Mouse (Mus musculus) layer of hippocampus, adult 9-10 months (tissue): ENCODE data around the gene Gm37240.

ENCODE experiments used
- DNase-seq: peaks from one replicate; pipeline ENCODE4 v3.0.0; 2022; ENCODE audit warnings: low spot score

Gm37240 gene

DNA sequence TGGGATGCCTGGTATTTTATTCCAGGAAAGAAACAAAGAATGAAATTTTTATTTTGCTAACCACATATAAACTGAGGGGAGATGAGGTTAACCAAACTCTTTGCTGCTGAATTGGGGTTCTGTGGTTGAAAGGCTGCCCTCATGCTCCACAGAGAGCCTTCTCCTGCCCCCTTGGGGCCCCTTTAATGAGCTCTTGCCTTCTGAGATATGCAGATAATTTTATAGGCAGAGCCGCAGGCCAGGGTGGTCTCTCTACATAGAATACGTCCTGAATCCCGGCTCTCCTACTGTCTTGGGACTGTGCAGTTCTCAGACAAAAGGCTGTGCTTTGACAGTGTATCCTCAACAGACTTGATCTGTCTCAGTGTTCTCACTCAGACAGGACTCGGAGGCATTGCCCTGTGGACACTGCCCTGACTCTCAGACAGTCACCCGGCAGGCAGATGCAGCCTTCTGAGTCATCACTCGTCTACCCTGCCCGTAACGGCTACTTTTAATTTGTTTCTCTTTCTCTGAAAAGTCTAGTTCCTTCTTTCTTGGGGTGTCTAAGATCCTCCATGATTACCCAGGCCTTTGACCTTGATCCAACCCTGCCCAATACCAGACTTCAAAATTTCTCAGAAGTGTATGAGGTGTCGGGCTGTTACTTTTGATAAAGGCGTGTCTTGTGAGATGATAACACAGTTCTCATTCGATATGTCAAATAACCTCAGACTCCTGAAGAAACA, 1184.1 kb downstream of the Gm37240 start:
- DNase-seq, result no peak

DNA sequence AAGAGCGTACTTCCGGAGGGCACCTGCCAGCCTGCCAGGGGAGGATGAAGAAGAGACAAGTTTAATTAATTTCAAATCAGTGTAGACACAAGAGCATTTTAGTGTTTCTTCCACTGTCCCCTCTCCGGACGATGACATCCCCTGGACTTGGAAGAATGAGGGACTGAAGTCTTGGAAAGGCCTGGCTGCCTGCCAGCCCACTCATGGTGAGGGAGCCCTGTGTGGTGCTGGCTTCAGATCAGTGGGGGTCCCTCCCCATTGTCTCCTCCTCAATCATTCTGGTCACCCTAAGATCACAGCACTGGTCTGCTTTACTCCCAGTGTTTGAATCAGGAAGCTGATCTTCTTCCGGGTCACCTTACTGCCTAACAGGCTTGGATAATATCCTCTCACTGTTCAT, 1185.4 kb downstream of the Gm37240 start:
- DNase-seq, result no peak

- no peak for DNase-seq
Observed at GRCm38 (mm10) chr3:84701509-84701908, 1185.8 kb downstream of the Gm37240 start.

DNA sequence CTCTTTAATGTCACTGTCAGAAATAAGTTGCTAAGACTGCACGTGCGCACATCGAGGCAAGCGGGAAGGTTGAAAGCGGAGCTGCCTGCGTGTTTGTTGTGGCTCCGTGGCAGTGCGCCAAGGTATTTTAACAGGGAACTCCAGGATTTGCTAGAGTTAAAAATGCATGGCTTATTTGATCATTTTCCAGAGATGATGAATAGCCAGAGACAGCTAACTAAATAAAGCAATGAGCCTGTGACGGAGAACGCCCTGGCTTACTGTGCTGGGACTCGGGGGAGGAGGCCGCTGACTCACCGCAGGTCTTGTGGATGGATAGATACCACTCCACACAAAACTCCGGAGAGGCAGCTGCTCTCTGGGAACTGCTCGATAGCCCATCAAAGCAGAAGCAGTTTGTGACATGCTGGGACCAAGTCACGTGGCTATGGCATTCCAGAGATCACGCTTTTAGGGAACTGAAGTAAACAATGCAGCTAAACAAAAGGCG, 1190.8 kb downstream of the Gm37240 start:
- no peak for DNase-seq

DNA sequence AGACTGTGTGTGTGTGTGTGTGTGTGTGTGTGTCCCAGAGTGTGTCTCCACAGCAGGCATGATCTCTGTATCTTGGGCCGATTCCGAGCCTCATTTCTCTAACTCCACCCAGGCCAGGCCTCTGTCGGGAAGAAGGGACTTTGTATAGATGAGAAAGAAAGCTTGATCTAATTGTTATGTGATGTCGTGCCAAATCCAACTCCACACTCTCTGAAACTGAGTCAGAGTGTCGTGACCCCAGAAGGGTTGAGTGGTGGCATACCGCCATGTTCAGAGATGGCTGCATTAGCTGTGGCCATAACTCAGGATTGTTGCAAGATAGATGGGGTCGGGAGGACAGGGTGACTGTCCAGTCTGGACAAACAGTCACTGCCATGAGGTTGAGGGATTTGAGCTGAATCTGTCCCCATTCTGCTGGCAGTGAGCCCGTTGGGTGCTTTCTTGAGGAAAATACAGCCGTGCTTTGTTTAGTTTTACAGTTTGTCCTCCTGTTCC, 1191.4 kb downstream of the Gm37240 start:
- DNase-seq, result no peak

GRCm38 (mm10) chr3:84695418-84695817, 1191.9 kb downstream of the Gm37240 start:
- no peak for DNase-seq

- no peak for DNase-seq
Observed at GRCm38 (mm10) chr3:84693886-84694285, 1193.4 kb downstream of the Gm37240 start.

- peak; percentile 59 for DNase-seq
Observed at GRCm38 (mm10) chr3:84692647-84693199, 1194.6 kb downstream of the Gm37240 start.

DNA sequence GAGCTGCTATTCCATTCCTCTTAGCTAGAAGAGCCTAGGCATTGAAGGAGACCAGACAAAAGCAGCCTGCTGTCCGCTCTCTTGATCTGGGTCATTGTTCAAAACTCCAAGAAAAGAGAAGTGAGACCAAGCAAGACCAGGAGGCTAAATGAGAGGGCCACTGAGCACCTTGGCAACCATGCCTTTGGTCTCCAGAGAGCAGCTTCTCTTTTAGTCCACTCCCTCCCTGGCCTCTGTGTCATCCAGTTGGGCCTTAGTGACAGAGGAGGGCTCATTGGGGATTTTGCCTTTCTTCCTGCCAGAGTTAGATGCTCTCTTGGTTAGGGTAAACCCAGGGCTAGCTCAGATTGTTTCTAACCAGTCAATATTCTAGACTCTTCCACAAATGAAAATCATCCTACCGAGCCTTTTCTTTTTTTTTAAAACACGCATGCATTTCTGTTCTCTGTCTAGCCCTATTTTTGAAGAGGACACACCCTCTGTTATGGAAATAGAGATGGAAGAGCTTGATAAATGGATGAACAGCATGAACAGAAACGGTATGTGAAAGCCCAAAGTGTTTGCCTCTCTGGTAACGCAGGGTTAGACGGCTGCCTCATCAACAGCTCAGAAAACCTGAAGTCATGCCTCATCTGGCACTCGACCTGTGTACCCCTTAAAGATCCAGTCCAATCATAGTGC, 1197.1 kb downstream of the Gm37240 start:
- DNase-seq, result no peak

- DNase-seq, result no peak
Observed at GRCm38 (mm10) chr3:84689656-84690055, 1197.7 kb downstream of the Gm37240 start.

DNA sequence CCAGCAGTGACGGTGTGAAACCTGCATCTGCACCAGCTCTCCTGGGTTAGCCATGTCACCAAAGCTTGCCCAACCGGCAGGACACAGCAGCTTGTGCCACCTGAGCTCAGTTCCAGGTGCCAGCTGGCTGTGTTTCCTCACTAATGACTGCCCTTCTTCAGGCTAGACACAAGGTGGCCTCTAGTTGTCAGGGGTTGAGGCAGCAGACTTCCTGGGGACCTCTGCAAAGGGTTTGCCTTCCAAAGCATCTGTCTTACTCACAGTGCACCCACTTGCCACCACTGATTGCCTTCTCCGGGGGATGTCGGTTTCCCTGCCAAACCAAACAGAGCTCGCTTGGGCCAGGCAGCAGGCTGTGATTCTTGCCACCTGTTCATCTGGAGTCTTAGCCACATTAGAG, 1199.1 kb downstream of the Gm37240 start:
- DNase-seq, result no peak

- DNase-seq, result no peak
Observed at GRCm38 (mm10) chr3:84687488-84687846, 1199.9 kb downstream of the Gm37240 start.

DNA sequence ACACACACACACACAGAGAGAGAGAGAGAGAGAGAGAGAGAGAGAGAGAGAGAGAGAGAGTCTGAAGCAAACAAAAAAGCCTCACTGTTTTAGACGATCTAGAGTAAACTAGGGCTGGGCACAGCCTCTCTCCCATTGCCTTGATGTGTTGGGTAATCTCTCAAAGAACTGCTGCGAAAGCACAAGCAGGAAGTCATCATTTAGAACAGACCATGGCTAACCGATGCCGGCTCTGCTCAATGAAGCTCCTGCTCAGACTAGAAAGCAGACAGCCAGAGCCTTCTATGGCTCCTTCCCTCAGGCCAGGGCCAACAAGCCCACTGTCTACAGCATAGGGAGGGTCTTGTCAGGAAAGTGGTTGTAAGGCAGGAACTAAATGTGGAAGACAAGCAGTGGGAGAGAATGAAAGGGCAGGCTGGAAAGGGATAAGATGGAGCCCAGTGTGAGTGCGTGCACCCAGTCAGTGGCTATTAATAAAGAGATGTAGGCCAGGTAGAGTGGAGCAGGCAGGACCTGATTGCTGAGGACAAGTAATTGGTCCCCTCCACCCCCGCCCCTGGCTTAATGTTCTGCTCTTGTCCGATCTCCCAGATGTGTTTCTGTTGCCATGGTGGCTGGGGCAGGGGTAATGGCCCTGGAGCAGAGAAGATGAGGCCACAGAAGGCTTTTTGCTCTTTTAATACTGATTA, 1200.4 kb downstream of the Gm37240 start:
- DNase-seq, result no peak

DNA sequence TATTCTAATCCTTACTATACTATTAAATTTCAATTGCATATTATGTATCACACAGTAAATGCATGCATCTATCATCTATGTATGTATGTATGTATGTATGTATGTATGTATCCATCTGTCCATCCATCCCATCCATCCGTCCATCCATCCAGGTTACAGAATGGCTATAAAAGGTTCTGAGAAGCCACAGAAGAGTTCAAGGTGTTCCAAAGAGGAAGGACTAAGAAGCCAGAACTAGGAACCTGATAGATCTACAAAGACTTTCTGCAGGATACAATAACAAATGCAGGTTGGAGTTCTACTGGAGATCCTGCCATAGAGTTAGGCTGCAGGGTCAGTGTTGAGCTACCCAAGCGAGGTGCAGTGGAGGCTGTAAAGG, 1201.0 kb downstream of the Gm37240 start:
- no peak for DNase-seq

- DNase-seq, result no peak
Observed at GRCm38 (mm10) chr3:84685662-84686293, 1201.5 kb downstream of the Gm37240 start.

- DNase-seq, result no peak
Observed at GRCm38 (mm10) chr3:84683788-84684187, 1203.5 kb downstream of the Gm37240 start.

- DNase-seq, result no peak
Observed at GRCm38 (mm10) chr3:84681699-84682098, 1205.6 kb downstream of the Gm37240 start.

DNA sequence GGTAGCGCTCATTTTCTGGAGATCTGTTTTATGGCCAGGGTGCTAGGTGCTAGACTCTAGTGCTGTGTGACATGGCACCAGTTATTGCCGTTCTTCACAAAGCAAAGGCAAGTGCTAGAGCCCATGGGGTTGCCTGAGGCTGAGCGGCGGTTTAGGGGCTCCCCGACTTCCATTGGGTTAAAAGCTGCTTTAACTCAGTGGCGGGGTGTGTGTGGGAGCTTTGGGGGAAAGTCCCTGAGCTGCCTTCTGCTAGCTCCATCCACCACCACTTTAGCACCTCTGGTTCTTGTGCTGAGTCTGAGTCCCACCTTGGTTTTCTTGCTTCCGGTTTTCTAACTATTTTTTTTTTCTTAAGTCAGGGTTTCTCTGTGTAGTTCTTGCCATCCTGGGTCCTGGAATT, 1207.3 kb downstream of the Gm37240 start:
- no peak for DNase-seq

- no peak for DNase-seq
Observed at GRCm38 (mm10) chr3:84679542-84679941, 1207.8 kb downstream of the Gm37240 start.

GRCm38 (mm10) chr3:84678891-84679290, 1208.4 kb downstream of the Gm37240 start:
- DNase-seq, result no peak

DNA sequence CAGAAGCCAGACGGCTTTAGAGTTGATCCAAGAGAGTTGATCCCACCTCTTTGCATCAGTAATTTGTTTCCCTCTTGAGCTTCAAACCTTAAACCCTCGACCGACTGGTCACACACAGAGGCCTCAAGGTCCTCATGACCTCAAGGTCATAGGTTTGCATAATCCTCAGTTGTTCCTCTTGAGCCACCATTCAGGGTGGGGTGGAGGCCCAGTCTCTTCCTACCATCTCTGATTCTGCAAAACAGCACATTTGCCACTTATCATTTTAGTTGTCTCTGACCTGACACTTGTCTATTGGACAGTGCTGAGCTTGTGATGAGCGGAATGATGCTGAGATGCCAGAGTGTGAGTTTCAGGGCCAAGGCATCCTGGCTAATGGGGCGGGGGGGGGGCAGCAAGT, 1211.6 kb downstream of the Gm37240 start:
- DNase-seq, result no peak

GRCm38 (mm10) chr3:84673552-84673951, 1213.8 kb downstream of the Gm37240 start:
- DNase-seq, result no peak
